Mouse (Mus musculus): ENCODE measurements around the gene Prkce. TPM values are rescaled to one million over a fixed set of nuclear protein-coding genes. Genes with fewer than 3 reads are reported as not detected.

Gene Prkce
- total and polyA plus RNA-seq, 2 experiments from 2014 or later: 8.1 to 12.6 TPM

GRCm38 (mm10) chr17:86232248-86232647, 64.7 kb downstream of the Prkce start:
- no peak for ATAC-seq (ENCODE audit: insufficient read depth, low read depth)
- TF ChIP-seq EP300 (IDR thresholded peaks at IDR 0.05; ENCODE audit: low read depth): no peak
- no peak for TF ChIP-seq CTCF (IDR thresholded peaks at IDR 0.05; ENCODE audit: low read depth)
- WGBS: 83% methylated on average over 4 of the region's 4 CpGs
- no peaks in the 10 kb centered on the region for H3K36me3 ChIP-seq (replicated peaks; ENCODE audit: control insufficient read depth, insufficient read depth, low read length)
- H3K4me3 ChIP-seq (ENCODE audit: low read depth, low read length): no peak overlapping the region
- no peak for DNase-seq (ENCODE audit: low spot score)
- H3K4me1 ChIP-seq (ENCODE audit: control insufficient read depth, insufficient read depth): peaks cover 23% of the 10 kb centered on the region
- H3K27ac ChIP-seq (ENCODE audit: low read depth): 0 out of 2 replicates have a peak overlapping the region, but pooled peaks have one; percentile 12
- no peak overlapping the region for H3K9ac ChIP-seq (replicated peaks; ENCODE audit: low read depth, low read length)
- no peak overlapping the region for H3K4me2 ChIP-seq (ENCODE audit: low read depth, low read length)
- H3K9me3 ChIP-seq (replicated peaks; ENCODE audit: control insufficient read depth, low read length): no peaks in the 10 kb centered on the region
- no peaks in the 10 kb centered on the region for H3K27me3 ChIP-seq (ENCODE audit: control insufficient read depth, insufficient read depth, low read length)

- ATAC-seq (ENCODE audit: insufficient read depth, low read depth): no peak
- H3K27ac ChIP-seq (ENCODE audit: low read depth): no peak overlapping the region
- no peak for DNase-seq (ENCODE audit: low spot score)
- 87% methylated on average over 9 of the region's 9 CpGs for WGBS
- no peak overlapping the region for H3K9ac ChIP-seq (replicated peaks; ENCODE audit: low read depth, low read length)
- no peak overlapping the region for H3K4me2 ChIP-seq (ENCODE audit: low read depth, low read length)
- no peaks in the 10 kb centered on the region for H3K36me3 ChIP-seq (replicated peaks; ENCODE audit: control insufficient read depth, insufficient read depth, low read length)
- H3K27me3 ChIP-seq (ENCODE audit: control insufficient read depth, insufficient read depth, low read length): no peaks in the 10 kb centered on the region
- TF ChIP-seq EP300 (IDR thresholded peaks at IDR 0.05; ENCODE audit: low read depth) (no peak), CTCF (IDR thresholded peaks at IDR 0.05; ENCODE audit: low read depth) (no peak)
- no peak overlapping the region for H3K4me3 ChIP-seq (ENCODE audit: low read depth, low read length)
- H3K4me1 ChIP-seq (ENCODE audit: control insufficient read depth, insufficient read depth): peaks cover 24% of the 10 kb centered on the region
- no peaks in the 10 kb centered on the region for H3K9me3 ChIP-seq (replicated peaks; ENCODE audit: control insufficient read depth, low read length)
Measured at GRCm38 (mm10) chr17:86234587-86235150, 67.1 kb downstream of the Prkce start.

GRCm38 (mm10) chr17:86236026-86236712, 68.6 kb downstream of the Prkce start:
- DNase-seq (ENCODE audit: low spot score): peak; percentile 11
- Histone ChIP-seq H3K27ac (ENCODE audit: low read depth) (peak overlapping the region; percentile 60), H3K36me3 (replicated peaks; ENCODE audit: control insufficient read depth, insufficient read depth, low read length) (no peaks in the 10 kb centered on the region), H3K4me1 (ENCODE audit: control insufficient read depth, insufficient read depth) (peaks cover 24% of the 10 kb centered on the region), H3K27me3 (ENCODE audit: control insufficient read depth, insufficient read depth, low read length) (no peaks in the 10 kb centered on the region), H3K9me3 (replicated peaks; ENCODE audit: control insufficient read depth, low read length) (no peaks in the 10 kb centered on the region), H3K4me3 (ENCODE audit: low read depth, low read length) (no peak overlapping the region), H3K4me2 (ENCODE audit: low read depth, low read length) (no peak overlapping the region), H3K9ac (replicated peaks; ENCODE audit: low read depth, low read length) (no peak overlapping the region)
- WGBS: 67% methylated on average over 10 of the region's 10 CpGs
- TF ChIP-seq CTCF (IDR thresholded peaks at IDR 0.05; ENCODE audit: low read depth) (no peak), EP300 (IDR thresholded peaks at IDR 0.05; ENCODE audit: low read depth) (no peak)
- ATAC-seq (ENCODE audit: insufficient read depth, low read depth): no peak

- Histone ChIP-seq H3K4me2 (ENCODE audit: low read depth, low read length) (no peak overlapping the region; the same call in 1 of the 2 replicates), H3K4me1 (ENCODE audit: control insufficient read depth, insufficient read depth) (peaks cover 20% of the 10 kb centered on the region), H3K27me3 (ENCODE audit: control insufficient read depth, insufficient read depth, low read length) (no peaks in the 10 kb centered on the region), H3K36me3 (replicated peaks; ENCODE audit: control insufficient read depth, insufficient read depth, low read length) (no peaks in the 10 kb centered on the region), H3K9ac (replicated peaks; ENCODE audit: low read depth, low read length) (no peak overlapping the region), H3K9me3 (replicated peaks; ENCODE audit: control insufficient read depth, low read length) (no peaks in the 10 kb centered on the region), H3K27ac (ENCODE audit: low read depth) (peak overlapping the region; percentile 60), H3K4me3 (ENCODE audit: low read depth, low read length) (no peak overlapping the region)
- ATAC-seq (ENCODE audit: insufficient read depth, low read depth): peak; percentile 94
- DNase-seq (ENCODE audit: low spot score): peak; percentile 67
- WGBS: 71% methylated on average over 16 of the region's 16 CpGs
- peak; percentile 28; the same call in 1 of the 2 replicates for TF ChIP-seq CTCF (IDR thresholded peaks at IDR 0.05; ENCODE audit: low read depth)
- TF ChIP-seq EP300 (IDR thresholded peaks at IDR 0.05; ENCODE audit: low read depth): 0 out of 2 replicates have a peak, but pooled peaks have one; percentile 28
Measured at GRCm38 (mm10) chr17:86236861-86237763, 69.5 kb downstream of the Prkce start.

GRCm38 (mm10) chr17:86242291-86242690, 74.7 kb downstream of the Prkce start:
- WGBS: 63% methylated on average over 9 of the region's 9 CpGs
- ATAC-seq (ENCODE audit: insufficient read depth, low read depth): no peak
- H3K27ac ChIP-seq (ENCODE audit: low read depth): no peak overlapping the region

More at GRCm38 (mm10) chr17:86242291-86242690, 74.7 kb downstream of the Prkce start:
- H3K4me2 ChIP-seq (ENCODE audit: low read depth, low read length): no peak overlapping the region
- TF ChIP-seq CTCF (IDR thresholded peaks at IDR 0.05; ENCODE audit: low read depth): no peak
- no peak for TF ChIP-seq EP300 (IDR thresholded peaks at IDR 0.05; ENCODE audit: low read depth)
- H3K27me3 ChIP-seq (ENCODE audit: control insufficient read depth, insufficient read depth, low read length): no peaks in the 10 kb centered on the region
- H3K36me3 ChIP-seq (replicated peaks; ENCODE audit: control insufficient read depth, insufficient read depth, low read length): no peaks in the 10 kb centered on the region
- no peak for DNase-seq (ENCODE audit: low spot score)
- no peak overlapping the region for H3K9ac ChIP-seq (replicated peaks; ENCODE audit: low read depth, low read length)
- no peak overlapping the region for H3K4me3 ChIP-seq (ENCODE audit: low read depth, low read length)
- no peaks in the 10 kb centered on the region for H3K9me3 ChIP-seq (replicated peaks; ENCODE audit: control insufficient read depth, low read length)
- H3K4me1 ChIP-seq (ENCODE audit: control insufficient read depth, insufficient read depth): peaks cover 5% of the 10 kb centered on the region; the same call in 1 of the 2 replicates
